Mouse (Mus musculus) testis, postnatal 14 days (tissue): ENCODE measurements around the gene Spata18.

Experiments
- DNase-seq: peaks from one replicate; pipeline ENCODE4 v3.0.0; 2021; ENCODE audit warnings: low spot score

The Spata18 gene

DNA sequence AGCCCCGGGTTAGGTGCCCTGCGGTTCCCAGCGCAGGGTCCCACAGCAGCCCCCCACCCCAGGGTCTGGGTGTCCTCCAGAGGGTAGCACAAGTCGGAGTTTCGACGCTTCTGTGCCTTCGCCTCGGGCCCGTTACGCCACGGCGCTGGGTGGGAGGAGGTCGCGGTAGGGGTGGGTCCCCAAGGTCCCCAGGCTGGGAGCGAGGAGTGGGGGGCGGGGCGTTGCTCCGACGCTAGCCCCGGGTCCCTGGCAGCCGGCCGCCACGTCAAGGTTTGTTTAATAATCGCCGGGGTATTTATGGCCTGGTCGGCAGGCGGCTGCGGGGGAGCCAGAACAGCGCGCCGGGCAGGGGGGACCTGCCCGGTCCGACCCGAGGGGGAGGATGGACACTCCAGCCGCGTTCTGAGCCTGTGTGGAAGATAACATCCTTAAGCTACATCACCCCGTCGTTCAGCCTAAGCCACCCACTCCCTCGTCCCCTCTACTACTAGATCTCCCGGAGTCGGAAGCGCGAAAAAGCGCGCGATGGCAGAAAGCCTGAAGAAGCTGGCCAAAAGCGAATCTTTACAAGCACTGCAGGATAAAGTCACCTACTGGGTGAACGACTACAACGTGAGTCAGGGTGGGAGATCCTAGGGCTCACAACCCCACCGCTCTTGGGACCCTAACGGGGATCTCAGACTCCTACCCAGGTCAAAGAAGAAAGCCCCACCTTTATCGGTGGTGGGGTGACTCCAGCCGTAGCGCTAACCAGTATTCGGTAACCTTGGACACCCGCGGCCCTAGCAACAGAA lies at the start of gene Spata18:
Spata18 (plus strand) TSS at position 319 of the 794 bp plus-strand sequence.
- no peak for DNase-seq

- DNase-seq = no peak
These were observed 48.3 kb upstream of the Spata18 start for GRCm38 (mm10) chr5:73602865-73603264.

DNA sequence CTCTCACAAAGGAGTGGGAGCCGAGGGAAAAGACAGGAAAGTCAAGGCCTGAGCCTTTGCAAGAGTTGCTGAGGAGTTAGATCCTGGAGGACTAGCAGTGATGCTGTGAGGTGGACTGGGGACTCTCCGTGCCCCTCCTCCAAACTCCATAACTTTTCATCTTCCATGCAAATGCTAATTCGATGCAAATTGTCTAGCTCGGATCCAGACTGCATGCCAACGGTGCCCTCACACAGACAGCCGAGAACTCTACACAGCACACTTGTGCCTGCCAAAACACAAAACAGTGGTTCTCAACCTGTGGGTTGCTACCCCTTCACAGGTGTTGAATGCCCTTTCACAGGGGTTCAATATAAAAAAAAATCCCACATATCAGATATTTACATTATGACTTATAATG lies 46.6 kb upstream of the Spata18 start:
- DNase-seq = no peak

- no peak for DNase-seq
These were observed 46.2 kb upstream of the Spata18 start for GRCm38 (mm10) chr5:73604964-73605363.

- DNase-seq = no peak
These were observed 40.1 kb upstream of the Spata18 start for GRCm38 (mm10) chr5:73611071-73611470.

GRCm38 (mm10) chr5:73613296-73613695 lies 37.9 kb upstream of the Spata18 start:
- DNase-seq = no peak

DNA sequence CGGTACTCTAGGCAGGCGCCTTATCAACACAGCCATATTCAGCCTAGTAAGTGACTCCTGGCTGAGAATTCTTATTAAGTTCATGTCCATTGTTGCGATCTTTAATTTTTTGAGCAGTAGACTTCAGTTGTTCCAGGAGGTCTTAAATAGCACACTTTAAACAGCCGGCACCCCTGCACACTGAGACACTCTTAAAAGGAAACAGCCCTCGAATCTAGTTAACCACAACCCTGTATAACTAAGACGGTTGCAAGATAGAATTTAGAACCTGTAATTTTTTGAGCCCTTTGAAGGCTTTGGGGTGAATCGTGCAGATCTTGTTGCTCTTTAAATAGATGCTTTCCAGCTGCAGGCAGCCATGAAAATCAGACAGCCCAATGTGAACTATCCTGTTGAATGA lies 36.0 kb upstream of the Spata18 start:
- no peak for DNase-seq

DNA sequence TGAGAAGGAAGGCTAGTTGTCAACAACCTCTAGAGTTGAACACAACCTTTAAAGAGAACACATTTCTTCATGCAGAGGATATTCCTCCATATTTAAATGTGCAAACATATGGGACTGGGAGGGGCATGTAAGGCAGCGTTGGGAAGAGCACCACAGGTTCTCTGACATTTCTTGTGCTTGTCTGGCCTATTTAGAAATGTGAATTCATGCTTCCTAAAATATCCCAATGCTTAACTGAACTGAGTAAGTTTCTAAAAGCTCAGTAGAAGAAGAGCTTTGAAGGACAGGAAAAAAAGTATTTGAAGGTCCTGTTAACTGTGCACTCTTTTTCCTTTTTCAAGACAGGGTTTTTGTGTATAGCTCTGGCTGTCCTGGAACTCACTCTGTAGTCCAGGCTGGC lies 32.2 kb upstream of the Spata18 start:
- no peak for DNase-seq

DNA sequence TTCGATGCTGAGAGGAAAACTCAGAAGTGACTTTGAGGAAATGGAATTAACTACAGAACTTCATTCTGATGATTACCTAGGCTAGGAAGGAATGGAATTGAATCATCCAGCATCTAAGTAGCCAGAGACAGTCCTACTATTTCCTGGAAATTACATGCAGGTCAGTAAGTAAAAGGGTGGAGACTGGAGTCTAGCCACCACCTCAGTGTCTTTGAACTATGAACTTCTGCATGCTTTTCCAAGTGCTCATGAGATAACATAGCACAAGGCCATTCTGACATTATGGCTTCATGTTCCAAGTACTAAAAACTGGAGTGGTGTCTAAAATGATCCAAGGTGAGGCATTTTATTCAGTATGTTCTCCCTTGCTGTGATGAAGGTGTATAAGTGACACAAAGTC lies 25.7 kb upstream of the Spata18 start:
- DNase-seq = no peak

DNA sequence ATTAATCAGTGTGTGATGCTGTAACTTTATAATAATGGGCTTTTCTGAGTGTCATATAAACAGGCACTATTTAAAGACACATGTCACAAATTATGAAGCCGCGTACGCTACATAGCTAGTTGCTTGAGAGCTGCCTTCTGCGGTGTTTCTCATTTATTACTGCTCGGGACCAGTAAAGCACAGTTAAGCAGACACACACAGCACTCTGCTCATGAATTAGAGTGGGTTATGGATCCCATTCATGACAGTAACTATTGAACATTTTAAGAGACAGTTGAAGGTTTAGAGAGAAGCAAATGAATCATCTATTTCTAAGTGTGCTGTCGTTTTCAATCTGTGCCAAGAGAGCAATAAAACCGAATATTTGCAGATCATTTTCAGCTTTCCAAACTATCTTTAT lies 24.3 kb upstream of the Spata18 start:
- no peak for DNase-seq

DNA sequence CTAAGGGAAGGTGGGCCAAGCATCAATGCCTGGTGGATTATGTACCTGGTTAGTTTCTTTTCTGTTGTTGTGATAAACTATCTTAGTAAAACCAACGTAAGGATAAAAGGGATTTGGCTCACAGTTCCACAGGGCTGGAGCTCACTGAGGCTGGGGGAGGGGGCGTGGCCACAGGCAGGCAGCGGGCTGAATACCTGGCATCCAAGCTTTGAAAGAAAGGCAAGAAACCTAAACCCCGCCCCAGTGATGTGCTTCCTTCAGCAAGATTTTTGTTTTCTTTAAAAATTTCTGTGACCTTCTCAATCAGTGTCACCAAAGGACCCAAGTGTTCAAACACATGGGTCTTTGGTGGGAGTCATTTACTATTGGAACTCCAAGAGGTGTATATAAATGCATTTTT lies 23.6 kb upstream of the Spata18 start:
- no peak for DNase-seq

GRCm38 (mm10) chr5:73627991-73628390 lies 23.2 kb upstream of the Spata18 start:
- no peak for DNase-seq

GRCm38 (mm10) chr5:73630141-73630540 lies 21.0 kb upstream of the Spata18 start:
- no peak for DNase-seq

GRCm38 (mm10) chr5:73631001-73631558 lies 20.1 kb upstream of the Spata18 start:
- DNase-seq = no peak

DNA sequence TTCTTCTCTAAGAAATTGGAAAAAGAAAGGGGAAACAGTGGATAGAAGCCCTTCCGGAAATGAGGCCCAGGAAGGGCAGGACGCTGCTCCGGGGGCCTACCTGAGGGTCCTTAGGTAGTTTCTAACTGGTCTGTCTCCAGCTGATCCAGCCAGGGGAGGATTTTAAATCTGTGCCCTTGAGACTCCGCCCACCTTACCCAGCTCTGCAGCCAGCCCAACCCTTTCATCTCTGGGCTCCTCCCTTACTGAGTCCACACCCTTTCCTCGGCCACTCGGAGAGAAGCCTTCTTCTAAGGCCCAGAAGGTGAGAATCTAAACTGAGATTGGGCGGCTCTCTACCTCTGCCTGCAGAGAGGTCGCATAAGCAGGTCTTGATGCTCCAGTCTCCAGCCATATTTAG lies 18.9 kb upstream of the Spata18 start, which contains the start of gene Lrrc66:
Lrrc66 (minus strand) TSS at position 236 of the 400 bp plus-strand sequence.
- DNase-seq = no peak

DNA sequence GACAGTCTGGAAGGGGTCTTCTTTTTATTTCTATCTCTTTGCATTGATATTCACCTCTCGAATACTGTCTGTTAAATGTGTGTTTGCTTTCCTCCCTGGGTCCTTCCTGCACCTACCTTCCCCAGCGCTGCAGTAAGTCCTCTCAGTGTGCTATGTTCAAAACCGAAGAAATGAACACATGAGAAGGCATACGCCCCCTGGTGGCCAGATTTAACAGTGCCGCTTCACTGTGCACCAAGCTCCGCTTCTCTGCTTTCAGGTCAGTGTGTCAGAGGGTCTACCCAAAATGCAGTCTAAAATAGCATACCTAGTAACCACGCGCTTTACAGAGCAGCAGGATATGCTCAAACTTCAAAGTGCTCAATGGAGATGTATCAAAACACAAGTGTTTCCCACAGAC lies 18.0 kb upstream of the Spata18 start:
- DNase-seq = peak; percentile 71

GRCm38 (mm10) chr5:73637337-73638107 lies 13.7 kb upstream of the Spata18 start:
- no peak for DNase-seq

GRCm38 (mm10) chr5:73641058-73641457 lies 10.1 kb upstream of the Spata18 start:
- no peak for DNase-seq

GRCm38 (mm10) chr5:73642091-73642490 lies 9.1 kb upstream of the Spata18 start:
- DNase-seq = no peak

DNA sequence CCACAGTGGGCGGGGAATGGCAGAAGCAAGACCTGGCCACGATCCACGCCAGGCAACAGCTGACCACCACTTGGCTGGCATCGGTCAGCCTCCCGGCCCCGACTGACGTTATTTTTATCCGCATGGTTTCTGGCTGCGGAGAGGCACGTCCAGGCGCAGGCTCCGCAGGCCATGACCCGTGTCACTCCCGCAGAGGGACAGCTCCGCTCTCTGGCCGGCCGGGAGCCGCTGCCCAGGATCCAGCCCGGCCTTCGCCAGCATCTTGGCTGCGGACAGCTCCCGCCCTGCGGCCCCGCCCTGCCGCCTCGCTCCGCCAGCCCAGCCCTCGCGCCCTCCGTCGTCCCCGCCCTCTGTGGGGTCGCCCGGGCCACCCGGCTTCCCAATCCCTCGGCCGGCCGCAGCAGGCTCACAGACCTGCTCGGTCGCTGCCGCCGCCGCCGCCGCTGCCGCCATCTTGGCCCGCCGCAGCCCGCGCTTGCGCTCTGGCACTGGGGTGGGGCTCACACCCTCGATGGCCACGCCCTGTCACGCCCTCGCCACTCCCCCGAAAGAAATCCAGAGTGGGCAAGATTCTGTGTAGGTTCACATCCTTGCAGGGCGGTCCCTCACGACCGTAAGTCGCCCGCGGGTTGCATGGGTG lies 3.8 kb upstream of the Spata18 start, which contains the start of gene Sgcb:
Sgcb (minus strand) TSS at position 530 of the 640 bp plus-strand sequence.
- DNase-seq = peak; percentile 89

DNA sequence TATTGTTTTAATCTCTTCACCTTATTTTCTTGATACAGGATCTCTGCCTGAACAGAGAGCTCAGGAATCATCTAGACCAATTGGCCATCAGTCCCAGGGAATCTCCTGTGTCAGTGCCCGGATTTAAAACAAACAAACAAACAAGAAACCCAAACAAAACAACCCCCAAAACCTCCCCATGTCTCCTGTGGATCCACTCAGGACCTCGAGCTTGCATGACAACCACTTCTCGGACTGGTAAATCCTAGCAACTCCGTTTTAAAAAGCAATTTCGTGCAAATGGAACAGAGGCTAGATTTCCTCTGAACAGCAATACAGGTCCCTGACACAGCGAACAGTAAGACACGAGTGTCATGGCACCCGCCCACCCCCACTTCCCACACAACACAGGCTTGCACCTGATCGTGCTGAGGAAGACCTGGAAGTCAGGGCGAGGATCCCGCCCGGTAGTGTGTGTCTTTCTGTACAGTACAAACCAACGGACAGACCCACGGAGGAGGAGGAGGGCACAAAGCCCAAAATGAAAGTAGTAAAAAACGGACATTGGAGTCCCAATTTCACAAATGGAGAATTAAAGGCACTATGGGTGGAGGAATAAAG lies 714 bp upstream of the Spata18 start:
- no peak for DNase-seq

GRCm38 (mm10) chr5:73651855-73652201 lies 649 bp downstream of the Spata18 start:
- no peak for DNase-seq
